Mouse (Mus musculus) MEL (cell line): ENCODE results near the gene Inpp5a.

ENCODE experiments used
- EP300 ChIP-seq, 2 experiments: IDR thresholded peaks; 2 replicates each; pipeline ENCODE4 v1.6.1; 2011; ENCODE audit warnings: improper control_type of control experiment in 2 of 2, low read length in 2 of 2, low read depth in 1 of 2, mild to moderate bottlenecking in 1 of 2
- GATA1 ChIP-seq: IDR thresholded peaks from 2 replicates; pipeline ENCODE4 v1.6.1; 2011; ENCODE audit warnings: low read depth, low read length, improper control_type of control experiment
- HCFC1 ChIP-seq: IDR thresholded peaks from 2 replicates; pipeline ENCODE4 v1.6.1; 2012; ENCODE audit warnings: low read depth, mild to moderate bottlenecking, inconsistent platforms, low read length, improper control_type of control experiment, moderate library complexity
- MAX ChIP-seq: IDR thresholded peaks from 2 replicates; pipeline ENCODE4 v1.6.1; 2011; ENCODE audit warnings: low read length, improper control_type of control experiment
- POLR2A ChIP-seq, 2 experiments: IDR thresholded peaks; 2 replicates each; pipeline ENCODE4 v1.6.1; 2011 to 2012; ENCODE audit warnings: low read length in 2 of 2, mild to moderate bottlenecking in 2 of 2, control low read depth in 1 of 2, improper control_type of control experiment in 1 of 2, low read depth in 1 of 2, moderate library complexity in 1 of 2; ENCODE audit not compliant: control insufficient read depth in 1 of 2, insufficient read depth in 1 of 2, poor library complexity in 1 of 2
- UBTF ChIP-seq: IDR thresholded peaks from 2 replicates; pipeline ENCODE4 v1.6.1; 2012; ENCODE audit warnings: low read depth, mild to moderate bottlenecking, inconsistent platforms, low read length, improper control_type of control experiment, moderate library complexity, borderline replicate concordance; ENCODE audit not compliant: insufficient read depth

- no peak for TF ChIP-seq POLR2A (IDR thresholded peaks at IDR 0.05; ENCODE audit: control insufficient read depth in 1 of 2, insufficient read depth in 1 of 2, low read depth in 1 of 2, low read length in 2 of 2, poor library complexity in 1 of 2)
- TF ChIP-seq HCFC1: no peak
- TF ChIP-seq UBTF: no peak
- TF ChIP-seq EP300 (IDR thresholded peaks at IDR 0.05; ENCODE audit: low read depth in 1 of 2, low read length in 2 of 2): no peak
- no peak for TF ChIP-seq MAX
- no peak for TF ChIP-seq GATA1
Observed at GRCm38 (mm10) chr7:139564161-139564560, 175.3 kb downstream of the Inpp5a start.
